Mouse (Mus musculus) forebrain, embryonic 14.5 days (tissue): ENCODE results near the gene Cnot10. TPM values are rescaled to one million over a fixed set of nuclear protein-coding genes. Genes with fewer than 3 reads are reported as not detected.

Experiments
- ATAC-seq: fragments of 200-750 bp; cut with Nextera tagmentation; 2 replicates; pipeline ENCODE4 v1.8.0; 2017; ENCODE audit warnings: mild to moderate bottlenecking, moderate library complexity
- DNase-seq: peaks from one replicate; pipeline ENCODE4 v3.0.0-alpha.2; 2015; ENCODE audit warnings: low spot score
- H3K27ac ChIP-seq: fragments of 300-500 bp; sonication (generic); 2 replicates; pipeline ENCODE4 v1.5.1; 2014; ENCODE audit warnings: low read depth, mild to moderate bottlenecking, control low read depth, low read length, moderate library complexity
- H3K27me3 ChIP-seq: fragments of 300-500 bp; sonication (generic); replicated peaks from 2 replicates; pipeline ENCODE4 v1.6.1; 2014; ENCODE audit warnings: low read length, control low read depth, mixed read lengths; ENCODE audit not compliant: control insufficient read depth, insufficient read depth
- H3K36me3 ChIP-seq: fragments of 300-500 bp; sonication (generic); 2 replicates; pipeline ENCODE4 v1.6.1; 2014; ENCODE audit warnings: low read length, control low read depth; ENCODE audit not compliant: control insufficient read depth, insufficient read depth
- H3K4me1 ChIP-seq: fragments of 300-500 bp; sonication (generic); 2 replicates; pipeline ENCODE4 v1.6.1; 2014; ENCODE audit warnings: antibody characterized with exemption, low read length, control low read depth; ENCODE audit not compliant: control insufficient read depth, insufficient read depth
- H3K4me2 ChIP-seq: fragments of 300-500 bp; sonication (generic); 2 replicates; pipeline ENCODE4 v1.6.1; 2014; ENCODE audit warnings: mild to moderate bottlenecking, control low read depth, low read length
- H3K4me3 ChIP-seq: fragments of 300-500 bp; sonication (generic); 2 replicates; pipeline ENCODE4 v1.5.1; 2014; ENCODE audit warnings: low read depth, low read length, control low read depth
- H3K9ac ChIP-seq: fragments of 300-500 bp; sonication (generic); 2 replicates; pipeline ENCODE4 v1.6.1; 2014; ENCODE audit warnings: mild to moderate bottlenecking, low read length, control low read depth, moderate library complexity
- H3K9me3 ChIP-seq: fragments of 300-500 bp; sonication (generic); replicated peaks from 2 replicates; pipeline ENCODE4 v1.6.1; 2016; ENCODE audit warnings: low read length, control low read depth, mixed read lengths; ENCODE audit not compliant: control insufficient read depth
- WGBS: fragments of 180-500 bp; shearing (Covaris S2); extraction: QIAGEN DNeasy Blood & Tissue Kit; methylation state at CpG from one replicate; pipeline ENCODE4 v1.1.7; 2014; 5-methylcytosine and 5-hydroxymethylcytosine counted together
- polyA plus RNA-seq: library from polyadenylated mRNA; unstranded; fragments of >200 nt; fragmentation: Nextera tagmentation; extraction: Ambion mirVana; gene quantifications from 2 replicates; pipeline ENCODE4 v1.2.1, GENCODE M21; 2014

The Cnot10 gene
- polyA plus RNA-seq, 1 experiment from 2014 or later: 54.6 TPM

DNA sequence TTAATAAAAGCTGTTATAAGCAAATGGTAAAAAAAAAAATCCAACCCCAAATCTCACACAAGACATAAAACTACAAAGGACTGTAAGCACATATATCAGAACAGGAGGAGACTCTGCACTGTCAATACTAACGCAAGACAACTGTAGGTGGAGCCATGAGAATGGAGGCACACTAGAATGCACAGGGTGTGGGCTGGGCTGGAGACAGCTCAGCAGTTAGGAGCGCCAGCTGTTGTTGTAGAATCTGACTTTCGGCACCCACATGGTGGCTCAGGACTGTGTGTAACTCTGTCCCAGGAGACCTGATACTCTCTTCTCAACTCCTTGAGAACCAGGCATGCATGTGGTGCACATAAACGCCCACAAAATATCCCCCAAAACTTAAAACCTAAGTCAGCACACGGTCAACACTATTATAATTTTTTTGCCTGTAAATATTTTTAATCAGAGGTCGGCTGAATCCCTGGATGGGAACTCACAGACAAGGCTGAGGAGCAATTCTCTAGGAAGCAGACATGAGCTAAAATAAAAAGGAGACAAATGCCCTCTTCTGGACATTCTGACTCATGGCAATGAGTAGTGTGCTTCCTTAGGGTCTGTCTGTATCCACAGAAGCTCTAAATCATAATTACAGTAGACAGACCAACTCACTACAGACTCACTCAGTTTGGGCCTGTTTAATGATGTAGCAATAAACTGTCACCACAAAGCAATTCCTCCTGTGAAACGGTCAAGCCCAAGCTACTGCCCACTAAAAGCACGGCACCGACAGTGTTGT is 25.6 kb downstream of the Cnot10 start:
- DNase-seq: peak; percentile 17

DNA sequence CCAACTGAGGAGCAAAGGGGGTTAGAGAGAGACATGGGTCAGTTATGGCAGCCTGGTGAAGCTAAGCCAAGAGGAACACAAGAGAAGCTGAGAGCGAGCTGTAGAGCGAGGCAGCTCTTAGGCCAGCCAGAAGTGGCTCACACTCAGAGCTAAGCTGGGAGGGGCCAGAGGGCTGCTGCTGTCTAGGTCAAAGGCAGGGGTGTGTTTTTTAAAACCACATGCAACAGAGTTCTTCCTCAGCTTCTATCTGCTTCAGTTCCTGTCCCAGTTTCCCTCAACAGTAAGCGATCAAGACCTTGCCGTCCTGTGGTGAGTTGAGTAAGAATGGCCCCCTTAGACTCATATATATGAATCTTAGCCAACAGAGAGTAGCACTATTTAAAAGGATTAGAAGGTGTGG is 27.0 kb downstream of the Cnot10 start:
- no peak overlapping the region for H3K4me3 ChIP-seq
- ATAC-seq (no peak), DNase-seq (no peak)
- H3K36me3 ChIP-seq: peaks cover 85% of the 10 kb centered on the region
- no peak overlapping the region for H3K27ac ChIP-seq
- WGBS: 97% methylated on average over 4 of the region's 4 CpGs
- H3K4me1 ChIP-seq: no peaks in the 10 kb centered on the region
- H3K9me3 ChIP-seq: no peaks in the 10 kb centered on the region
- H3K27me3 ChIP-seq: no peaks in the 10 kb centered on the region
- H3K4me2 ChIP-seq: no peak overlapping the region
- no peak overlapping the region for H3K9ac ChIP-seq

More for the DNA sequence above, 25.6 kb downstream of the Cnot10 start:
- Histone ChIP-seq H3K27me3 (no peaks in the 10 kb centered on the region), H3K9me3 (no peaks in the 10 kb centered on the region), H3K9ac (no peak overlapping the region), H3K4me1 (no peaks in the 10 kb centered on the region), H3K4me2 (no peak overlapping the region), H3K4me3 (no peak overlapping the region), H3K36me3 (peaks cover 83% of the 10 kb centered on the region), H3K27ac (no peak overlapping the region)
- ATAC-seq: no peak
- WGBS: 87% methylated on average over 9 of the region's 9 CpGs

DNA sequence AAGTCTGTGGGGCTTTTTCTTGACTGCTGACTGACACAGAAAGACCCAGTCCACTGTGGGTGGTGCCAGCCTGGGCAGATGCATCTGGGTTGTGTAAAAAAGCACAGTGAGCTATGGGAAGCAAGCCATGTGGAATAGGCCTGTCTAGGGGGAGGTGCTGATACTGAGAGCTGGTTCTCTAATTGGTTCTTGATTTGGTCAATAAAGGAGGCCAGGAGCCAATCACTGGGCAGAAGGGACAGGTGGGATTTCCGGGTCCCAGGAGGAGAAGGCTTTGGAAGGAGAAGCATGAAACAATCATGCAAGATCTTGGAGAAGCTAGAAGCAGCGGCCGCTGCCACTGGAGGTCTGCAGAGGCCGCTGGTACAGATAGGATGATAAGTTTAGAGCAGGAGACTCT is 27.4 kb downstream of the Cnot10 start:
- no peaks in the 10 kb centered on the region for H3K4me1 ChIP-seq
- no peak overlapping the region for H3K4me3 ChIP-seq
- no peak overlapping the region for H3K27ac ChIP-seq
- DNase-seq (no peak), ATAC-seq (no peak)
- H3K4me2 ChIP-seq: no peak overlapping the region
- no peaks in the 10 kb centered on the region for H3K9me3 ChIP-seq
- WGBS: 88% methylated on average over 4 of the region's 4 CpGs
- H3K9ac ChIP-seq: no peak overlapping the region
- H3K36me3 ChIP-seq: peaks cover 85% of the 10 kb centered on the region
- no peaks in the 10 kb centered on the region for H3K27me3 ChIP-seq

DNA sequence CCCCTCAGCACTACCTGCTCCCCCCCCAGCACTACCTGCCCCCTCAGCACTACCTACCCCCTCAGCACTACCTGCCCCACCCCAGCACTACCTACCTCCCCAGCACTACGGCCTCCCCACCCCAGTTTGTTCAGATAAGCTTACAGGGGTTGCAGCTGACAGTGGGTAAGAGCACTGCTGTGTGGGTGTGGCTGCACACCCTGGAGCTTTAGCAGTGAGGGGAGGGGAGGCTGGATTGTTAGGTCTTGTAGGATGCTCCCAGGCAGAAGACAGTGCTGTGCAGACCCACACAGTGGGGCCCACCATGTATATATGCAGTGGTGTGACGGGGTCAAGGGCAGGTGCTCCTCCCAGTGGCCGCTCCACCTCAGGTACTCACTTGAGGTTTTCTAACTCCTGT is 29.7 kb downstream of the Cnot10 start:
- Histone ChIP-seq H3K9ac (no peak overlapping the region), H3K9me3 (no peaks in the 10 kb centered on the region), H3K4me3 (no peak overlapping the region), H3K27ac (no peak overlapping the region), H3K27me3 (no peaks in the 10 kb centered on the region), H3K4me1 (no peaks in the 10 kb centered on the region), H3K36me3 (peaks cover 90% of the 10 kb centered on the region), H3K4me2 (no peak overlapping the region)
- DNase-seq (no peak), ATAC-seq (no peak)
- 100% methylated on average over 3 of the region's 3 CpGs for WGBS

DNA sequence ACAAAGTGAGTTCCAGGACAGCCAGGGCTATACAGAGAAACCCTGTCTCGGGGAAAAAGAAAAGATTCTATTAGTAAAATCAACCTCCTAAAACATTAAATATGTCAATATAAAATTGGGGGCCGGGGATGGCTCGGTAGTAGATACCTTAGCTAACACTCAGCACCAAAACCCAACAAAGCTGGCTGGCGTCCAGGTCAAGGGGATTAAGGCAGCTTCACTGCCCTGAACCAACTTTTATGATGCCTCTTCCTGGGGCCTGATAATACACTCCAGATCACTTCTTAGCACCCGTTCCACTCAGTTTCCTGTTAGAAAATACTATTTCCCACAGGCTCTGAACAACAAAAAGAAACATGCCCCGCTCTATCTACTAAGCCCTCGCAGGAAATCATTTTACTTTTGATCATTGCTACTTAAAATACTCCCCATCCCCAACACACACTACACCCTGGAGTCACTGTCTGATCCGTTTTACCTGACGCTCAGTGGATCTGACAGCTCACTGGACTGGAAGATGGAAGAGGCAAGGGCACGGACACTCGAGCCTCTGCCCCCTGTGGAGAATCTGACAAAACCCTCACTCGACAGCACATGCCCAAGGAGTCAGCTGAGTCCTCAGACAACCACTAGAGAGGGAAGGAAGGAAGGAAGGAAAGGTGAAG is 36.0 kb downstream of the Cnot10 start:
- no peaks in the 10 kb centered on the region for H3K9me3 ChIP-seq
- DNase-seq (no peak), ATAC-seq (no peak)
- H3K4me2 ChIP-seq: no peak overlapping the region
- H3K4me3 ChIP-seq: no peak overlapping the region
- H3K4me1 ChIP-seq: no peaks in the 10 kb centered on the region
- H3K9ac ChIP-seq: no peak overlapping the region
- no peaks in the 10 kb centered on the region for H3K27me3 ChIP-seq
- WGBS: 69% methylated on average over 12 of the region's 12 CpGs
- H3K36me3 ChIP-seq: peaks cover 60% of the 10 kb centered on the region
- no peak overlapping the region for H3K27ac ChIP-seq

DNA sequence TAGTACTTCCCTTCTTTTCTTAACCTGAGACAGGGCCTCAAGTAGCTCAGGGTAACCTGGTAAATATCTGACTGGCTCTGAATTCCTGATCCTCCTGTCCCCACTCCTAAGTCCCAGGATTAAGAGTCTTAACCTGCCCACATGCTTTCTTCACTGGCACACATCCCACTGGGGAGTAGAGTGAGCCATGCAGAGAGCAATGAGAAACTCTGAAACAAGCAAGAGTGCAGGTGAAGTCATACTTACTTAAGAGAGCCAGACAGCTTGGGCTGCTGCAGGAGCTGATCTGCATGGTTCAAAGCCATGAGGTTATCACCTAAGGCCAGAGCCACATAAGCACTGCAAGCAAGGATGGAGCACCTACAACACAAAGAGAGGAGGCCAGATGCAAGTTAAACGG is 38.9 kb downstream of the Cnot10 start:
- H3K9ac ChIP-seq: no peak overlapping the region
- H3K4me3 ChIP-seq: no peak overlapping the region
- no peaks in the 10 kb centered on the region for H3K27me3 ChIP-seq
- no peak overlapping the region for H3K4me2 ChIP-seq
- no peak for DNase-seq
- no peak for ATAC-seq
- H3K36me3 ChIP-seq: peaks cover 59% of the 10 kb centered on the region
- WGBS: 34% methylated on average over 1 of the region's 1 CpGs
- H3K4me1 ChIP-seq: no peaks in the 10 kb centered on the region
- no peak overlapping the region for H3K27ac ChIP-seq
- no peaks in the 10 kb centered on the region for H3K9me3 ChIP-seq

DNA sequence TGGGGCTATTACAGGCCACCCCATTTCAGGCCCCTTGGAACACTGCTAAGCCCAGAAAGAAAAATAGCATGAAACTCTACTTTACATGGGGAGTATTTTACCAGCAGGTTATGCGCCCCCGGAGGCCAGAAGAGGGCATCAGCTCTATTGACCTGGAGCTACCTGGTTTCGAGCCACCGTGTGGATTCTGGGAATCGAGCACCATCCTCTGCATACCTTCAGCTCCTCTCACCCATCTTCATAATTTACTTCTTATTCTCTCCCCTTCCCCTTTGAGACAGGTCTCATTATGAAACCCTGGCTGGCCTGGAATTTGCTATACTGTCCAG is 55.0 kb downstream of the Cnot10 start:
- H3K4me1 ChIP-seq: peaks cover 7% of the 10 kb centered on the region
- no peaks in the 10 kb centered on the region for H3K9me3 ChIP-seq
- H3K36me3 ChIP-seq: peaks cover 24% of the 10 kb centered on the region
- WGBS: 34% methylated on average over 5 of the region's 5 CpGs
- H3K4me2 ChIP-seq: no peak overlapping the region
- ATAC-seq (no peak), DNase-seq (no peak)
- H3K9ac ChIP-seq: no peak overlapping the region
- H3K27me3 ChIP-seq: no peaks in the 10 kb centered on the region
- no peak overlapping the region for H3K27ac ChIP-seq
- no peak overlapping the region for H3K4me3 ChIP-seq

DNA sequence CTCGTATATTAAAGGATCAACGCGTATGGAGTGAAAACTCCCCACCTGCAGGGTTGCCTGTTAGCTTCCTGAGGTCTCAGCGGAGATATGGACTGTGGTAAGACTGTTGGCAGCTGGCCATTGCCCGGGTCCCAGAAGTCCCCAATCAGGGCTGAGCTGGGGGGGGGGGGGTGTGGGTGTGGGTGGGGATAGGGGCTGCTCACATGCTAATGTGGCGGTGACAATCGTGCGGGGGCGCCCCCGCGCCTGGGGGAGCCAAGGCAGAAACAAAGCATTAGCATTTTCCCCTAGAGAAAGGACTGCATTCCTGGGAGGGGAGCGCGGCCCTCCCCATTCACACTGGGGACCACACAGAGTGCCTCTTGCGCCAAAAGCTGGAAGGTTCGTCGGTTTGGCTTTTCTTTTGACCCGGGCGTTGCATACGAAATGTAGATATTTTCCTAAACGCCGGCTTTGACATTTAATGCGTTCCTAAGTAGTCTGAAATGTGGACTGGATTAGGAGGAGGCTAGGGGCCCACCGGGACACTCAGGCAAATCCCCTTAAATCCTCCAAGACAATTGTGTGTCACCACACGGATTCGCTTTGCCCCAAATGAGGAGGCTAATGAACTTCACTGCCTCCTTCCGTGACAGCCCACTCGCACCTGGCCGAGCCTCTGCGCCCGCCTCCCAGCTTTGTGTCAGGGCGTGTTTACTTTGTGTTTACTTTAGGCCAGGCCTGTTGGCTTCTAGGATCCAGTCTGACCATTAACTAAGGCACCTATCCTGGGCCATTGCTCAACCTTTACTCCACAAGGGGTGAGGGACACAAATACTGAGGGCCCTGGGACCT is 55.6 kb downstream of the Cnot10 start:
- H3K4me1 ChIP-seq: peaks cover 7% of the 10 kb centered on the region
- peak overlapping the region; percentile 40; the same call in 1 of the 2 replicates for H3K9ac ChIP-seq
- no peaks in the 10 kb centered on the region for H3K27me3 ChIP-seq
- ATAC-seq (peak; percentile 79), DNase-seq (peak; percentile 71)
- no peak overlapping the region; the same call in 1 of the 2 replicates for H3K27ac ChIP-seq
- no peaks in the 10 kb centered on the region for H3K9me3 ChIP-seq
- H3K36me3 ChIP-seq: peaks cover 23% of the 10 kb centered on the region
- H3K4me3 ChIP-seq: peak overlapping the region; percentile 24
- H3K4me2 ChIP-seq: peak overlapping the region; percentile 63
- WGBS: 3% methylated on average over 31 of the region's 31 CpGs
